Mouse (Mus musculus) cerebellum, postnatal 25 days (tissue): ENCODE data around the gene Abca7.

Experiments used
- DNase-seq, 2 experiments: peaks; one replicate each; pipeline ENCODE4 v3.0.0; 2021; ENCODE audit warnings: mixed read lengths in 2 of 2

Gene Abca7

GRCm38 (mm10) chr10:79995636-79996035, 658 bp upstream of the Abca7 start:
- no peak for DNase-seq

DNA sequence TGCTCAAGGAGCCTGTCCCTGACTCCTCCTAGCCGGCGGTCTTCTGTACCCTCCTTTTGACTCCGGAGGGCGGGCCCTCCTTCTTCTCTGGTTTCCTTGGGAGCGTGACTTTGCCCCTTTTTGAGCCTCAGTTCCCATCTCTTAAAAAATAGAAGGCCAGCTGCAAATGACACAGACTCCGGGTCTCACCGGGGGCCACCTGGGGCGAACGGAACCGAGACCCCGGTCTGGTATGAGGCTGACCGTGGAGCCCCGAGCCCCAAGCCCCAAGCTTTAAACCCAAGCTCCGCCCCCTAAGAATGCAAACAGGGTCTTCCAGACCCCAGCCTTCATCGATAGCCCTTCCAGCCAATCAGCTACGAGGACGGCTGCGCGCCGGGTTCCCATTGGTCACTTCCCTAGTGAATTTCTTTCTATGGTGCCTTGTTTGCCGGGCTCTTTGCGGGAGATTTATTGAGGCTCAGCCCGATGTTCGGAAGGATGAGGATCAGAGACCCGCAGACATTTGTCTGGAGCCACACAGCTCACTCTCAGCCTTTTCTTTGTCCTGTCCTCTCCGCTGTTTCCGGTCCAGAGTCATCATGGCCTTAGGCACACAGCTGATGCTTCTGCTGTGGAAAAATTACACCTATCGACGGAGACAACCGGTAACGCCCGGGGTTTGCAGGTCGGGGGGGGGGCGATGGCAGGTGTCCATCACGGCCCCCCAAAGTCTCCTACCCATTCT, 903 bp downstream of the Abca7 start:
- DNase-seq: peak; percentile 86 to 87

GRCm38 (mm10) chr10:79997819-79998218, 1.5 kb downstream of the Abca7 start:
- peak; percentile 70 to 80 for DNase-seq

DNA sequence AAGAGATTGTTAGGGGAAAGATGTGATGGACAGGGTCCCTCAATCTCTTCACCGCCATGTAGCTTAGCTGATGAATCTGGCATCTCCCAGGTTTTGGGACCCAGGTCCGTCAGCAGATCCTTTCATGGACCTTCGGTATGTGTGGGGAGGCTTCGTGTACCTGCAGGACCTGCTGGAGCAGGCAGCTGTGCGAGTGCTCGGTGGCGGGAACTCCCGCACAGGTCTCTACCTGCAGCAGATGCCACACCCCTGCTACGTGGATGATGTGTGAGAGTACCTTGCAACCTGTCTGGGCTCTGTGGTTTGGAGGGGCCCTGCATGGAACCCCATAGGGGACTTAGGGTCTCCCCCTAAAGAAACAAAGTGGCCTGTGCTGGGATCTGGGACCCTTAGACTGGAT, 5.7 kb downstream of the Abca7 start:
- DNase-seq: no peak

DNA sequence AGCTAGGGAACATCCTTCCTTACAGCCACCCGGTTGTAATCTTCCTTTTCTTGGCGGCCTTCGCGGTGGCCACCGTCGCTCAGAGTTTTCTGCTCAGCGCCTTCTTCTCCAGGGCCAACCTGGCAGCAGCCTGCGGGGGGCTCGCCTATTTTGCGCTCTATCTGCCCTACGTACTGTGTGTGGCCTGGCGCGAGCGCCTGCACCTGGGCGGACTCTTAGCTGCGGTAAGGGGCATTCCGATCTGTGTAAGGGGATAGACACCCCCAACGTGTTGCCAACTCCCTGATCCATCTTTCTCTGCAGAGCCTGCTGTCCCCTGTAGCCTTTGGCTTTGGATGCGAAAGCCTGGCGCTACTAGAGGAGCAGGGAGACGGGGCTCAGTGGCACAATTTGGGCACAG, 6.5 kb downstream of the Abca7 start:
- peak in 1 of 2 experiments; percentile 33 for DNase-seq

DNA sequence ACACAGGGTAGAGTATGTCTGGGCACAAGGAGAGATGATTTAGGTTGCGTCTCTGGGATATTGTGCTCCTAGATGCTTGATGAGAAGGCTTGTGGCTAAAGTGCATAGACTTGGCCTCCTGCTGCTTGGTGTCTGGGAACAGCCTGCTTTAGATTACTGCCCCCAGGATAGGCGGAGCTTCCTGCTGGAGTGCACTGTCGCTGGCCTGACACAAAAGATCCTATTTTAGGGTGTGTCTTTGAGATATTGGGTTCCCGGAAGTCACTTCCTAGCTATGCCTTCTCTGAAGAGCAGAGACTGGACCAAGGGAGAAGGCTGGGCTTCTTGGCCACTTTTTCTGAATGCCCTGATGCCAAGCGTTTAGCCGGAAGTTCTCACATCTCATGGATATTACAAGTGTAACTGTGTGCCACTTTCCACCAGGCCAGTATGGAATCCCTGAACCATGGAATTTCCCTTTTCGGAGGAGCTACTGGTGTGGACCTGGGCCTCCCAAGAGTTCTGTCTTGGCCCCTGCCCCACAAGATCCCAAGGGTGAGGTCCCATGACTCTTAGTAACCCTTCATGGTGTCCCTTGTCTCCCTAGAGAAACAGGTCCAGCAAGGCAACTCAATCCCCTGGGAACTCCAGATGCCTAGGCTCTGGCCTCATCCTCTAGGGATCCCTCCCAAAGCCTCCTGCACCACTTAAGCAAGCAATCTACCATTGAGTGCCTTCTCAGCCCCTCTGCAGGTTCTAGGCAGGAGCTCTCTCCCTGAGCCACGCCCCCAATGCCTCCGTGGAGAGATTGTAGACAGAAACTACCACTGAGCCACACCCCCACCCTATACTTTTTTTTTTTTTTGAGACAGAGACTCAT, 7.3 kb downstream of the Abca7 start:
- DNase-seq: no peak

GRCm38 (mm10) chr10:80004233-80004705, 8.0 kb downstream of the Abca7 start:
- DNase-seq: no peak

GRCm38 (mm10) chr10:80011740-80012139, 15.4 kb downstream of the Abca7 start:
- no peak for DNase-seq

- no peak for DNase-seq
Observed at GRCm38 (mm10) chr10:80013609-80014008, 17.3 kb downstream of the Abca7 start.

DNA sequence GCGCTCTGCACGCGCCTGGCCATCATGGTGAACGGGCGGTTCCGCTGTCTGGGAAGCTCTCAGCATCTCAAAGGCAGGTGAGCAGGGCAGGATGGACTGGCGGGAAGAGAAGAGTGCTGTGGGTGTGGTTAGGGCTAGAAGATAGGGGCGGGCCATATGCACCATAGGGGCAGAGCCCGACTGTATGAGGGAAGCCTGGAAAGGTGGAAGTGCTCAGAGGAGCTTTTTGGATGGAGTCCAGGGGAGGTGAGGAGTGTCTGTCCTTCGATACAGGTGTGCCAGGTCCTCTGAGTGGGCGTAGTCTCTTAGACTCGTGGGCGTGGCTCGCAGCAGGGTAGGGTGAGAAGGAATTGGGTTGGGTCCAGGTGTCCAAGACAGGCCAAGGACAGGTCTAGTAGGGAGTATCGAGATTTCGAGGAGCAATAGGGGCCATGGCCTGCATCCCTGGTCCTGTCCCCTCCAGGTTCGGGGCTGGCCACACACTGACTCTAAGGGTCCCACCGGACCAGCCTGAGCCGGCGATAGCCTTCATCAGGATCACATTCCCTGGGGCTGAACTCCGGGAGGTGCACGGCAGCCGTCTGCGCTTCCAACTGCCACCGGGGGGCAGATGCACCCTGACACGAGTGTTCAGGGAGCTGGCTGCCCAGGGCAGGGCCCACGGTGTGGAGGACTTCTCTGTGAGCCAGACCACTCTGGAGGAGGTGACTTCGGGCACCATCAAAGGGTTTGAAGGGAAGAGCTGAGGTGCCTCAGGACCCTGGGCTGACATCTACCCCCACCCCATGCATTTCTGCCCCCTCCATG, 18.4 kb downstream of the Abca7 start:
- DNase-seq: no peak

GRCm38 (mm10) chr10:80015583-80015982, 19.3 kb downstream of the Abca7 start:
- DNase-seq: no peak

DNA sequence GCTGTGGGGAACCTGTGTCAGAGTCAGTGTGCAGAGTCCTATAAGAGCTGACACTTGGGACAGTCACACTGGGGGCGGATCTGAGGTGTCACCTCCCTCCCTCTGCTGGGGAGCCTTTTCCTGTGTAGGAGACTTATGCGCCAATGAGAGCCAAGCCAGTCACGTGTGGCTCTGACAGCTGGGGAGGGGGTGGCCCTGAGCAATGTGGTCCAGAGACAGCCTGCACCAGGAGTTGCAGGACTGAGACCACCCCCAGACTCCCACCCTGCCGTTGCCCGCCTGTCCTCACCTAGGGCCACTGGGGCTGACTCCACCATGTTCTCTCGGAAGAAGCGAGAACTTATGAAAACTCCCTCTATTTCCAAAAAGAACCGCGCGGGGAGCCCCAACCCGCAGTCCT, 20.2 kb downstream of the Abca7 start, which contains the start of gene Arhgap45:
Gene Arhgap45, plus strand, starts transcription at position 143 of the 400 bp plus-strand sequence.
- DNase-seq: no peak

GRCm38 (mm10) chr10:80016931-80017330, 20.6 kb downstream of the Abca7 start:
- DNase-seq: no peak

DNA sequence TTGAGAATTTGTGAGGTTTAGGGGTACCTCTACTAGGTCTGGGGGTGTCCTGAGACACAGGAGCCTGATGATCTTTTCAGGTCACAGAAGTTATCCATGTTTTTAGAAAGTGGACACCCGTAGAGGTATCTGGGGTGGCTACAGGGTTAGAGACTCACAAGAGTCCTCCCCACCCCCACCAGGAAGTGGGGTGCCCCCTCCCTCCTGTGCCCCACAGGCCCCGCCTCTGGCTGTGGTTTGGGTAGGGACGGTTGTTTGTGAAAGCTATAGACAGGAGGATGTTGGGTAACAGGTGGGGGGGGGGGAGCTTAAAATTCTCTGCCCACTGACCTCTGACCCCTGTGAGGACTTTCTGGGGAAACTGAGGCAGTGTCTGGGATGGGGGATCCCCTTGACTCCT, 21.1 kb downstream of the Abca7 start:
- no peak for DNase-seq

GRCm38 (mm10) chr10:80017771-80018170, 21.5 kb downstream of the Abca7 start:
- DNase-seq: no peak

DNA sequence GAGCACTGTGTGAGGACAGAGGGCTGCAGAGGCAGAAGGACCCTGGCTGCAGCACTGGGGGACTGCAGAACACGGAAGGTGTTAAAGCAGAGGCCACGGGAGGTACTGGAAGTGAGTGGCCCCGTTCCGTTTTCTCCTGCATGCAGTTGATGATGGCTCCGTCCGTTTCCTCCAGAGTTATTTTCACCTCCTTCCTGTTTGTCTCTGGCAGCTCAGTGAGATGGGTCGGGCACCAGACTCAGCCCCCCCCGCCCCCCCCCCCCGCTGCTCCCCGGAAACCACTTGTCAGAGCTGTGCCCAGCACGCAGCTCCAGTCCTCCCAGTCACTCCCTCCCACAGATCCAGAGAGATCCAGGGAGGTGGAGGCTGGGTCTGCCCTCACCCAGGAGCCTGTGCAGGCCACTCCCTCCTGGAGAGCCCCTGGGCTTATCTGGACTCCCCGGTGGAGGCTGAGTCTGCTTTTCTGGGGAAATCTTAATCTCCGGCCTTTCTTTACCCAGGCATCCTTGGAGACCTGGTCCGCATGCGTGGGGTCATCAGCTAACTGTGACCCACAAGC, 22.5 kb downstream of the Abca7 start:
- DNase-seq: no peak

GRCm38 (mm10) chr10:80019471-80020131, 23.3 kb downstream of the Abca7 start:
- DNase-seq: no peak

DNA sequence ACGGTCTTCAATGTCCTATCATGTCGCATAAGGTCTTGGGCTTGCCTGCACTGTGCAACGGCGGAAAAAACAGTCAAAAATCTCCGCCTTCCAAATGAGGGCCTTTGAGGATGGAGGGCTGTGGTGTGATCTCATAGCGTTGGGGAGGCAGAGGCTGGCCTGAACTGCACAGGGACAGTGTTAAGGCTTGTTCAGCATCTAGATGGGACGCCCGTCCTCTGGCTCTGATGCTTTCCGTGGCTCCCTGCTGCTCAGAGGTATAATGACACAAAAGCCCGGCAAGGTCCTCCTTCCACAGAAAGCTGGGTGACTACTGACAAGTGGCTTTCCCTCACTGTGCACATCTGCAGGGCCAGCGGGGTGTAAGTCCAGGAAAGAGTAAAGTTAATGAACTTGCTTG, 23.9 kb downstream of the Abca7 start:
- no peak for DNase-seq

- DNase-seq: no peak
Observed at GRCm38 (mm10) chr10:80020603-80021319, 24.5 kb downstream of the Abca7 start.

- DNase-seq: no peak
Observed at GRCm38 (mm10) chr10:80021320-80021641, 25.0 kb downstream of the Abca7 start.

GRCm38 (mm10) chr10:80022164-80022563, 25.9 kb downstream of the Abca7 start:
- DNase-seq: no peak

- DNase-seq: no peak
Observed at GRCm38 (mm10) chr10:80022806-80023205, 26.5 kb downstream of the Abca7 start.
